Mouse (Mus musculus): Measurements from ENCODE around the gene Prrc2a.
A peak's percentile ranks its signal among the peaks of the same experiment; 100 is the strongest.

The Prrc2a gene

DNA sequence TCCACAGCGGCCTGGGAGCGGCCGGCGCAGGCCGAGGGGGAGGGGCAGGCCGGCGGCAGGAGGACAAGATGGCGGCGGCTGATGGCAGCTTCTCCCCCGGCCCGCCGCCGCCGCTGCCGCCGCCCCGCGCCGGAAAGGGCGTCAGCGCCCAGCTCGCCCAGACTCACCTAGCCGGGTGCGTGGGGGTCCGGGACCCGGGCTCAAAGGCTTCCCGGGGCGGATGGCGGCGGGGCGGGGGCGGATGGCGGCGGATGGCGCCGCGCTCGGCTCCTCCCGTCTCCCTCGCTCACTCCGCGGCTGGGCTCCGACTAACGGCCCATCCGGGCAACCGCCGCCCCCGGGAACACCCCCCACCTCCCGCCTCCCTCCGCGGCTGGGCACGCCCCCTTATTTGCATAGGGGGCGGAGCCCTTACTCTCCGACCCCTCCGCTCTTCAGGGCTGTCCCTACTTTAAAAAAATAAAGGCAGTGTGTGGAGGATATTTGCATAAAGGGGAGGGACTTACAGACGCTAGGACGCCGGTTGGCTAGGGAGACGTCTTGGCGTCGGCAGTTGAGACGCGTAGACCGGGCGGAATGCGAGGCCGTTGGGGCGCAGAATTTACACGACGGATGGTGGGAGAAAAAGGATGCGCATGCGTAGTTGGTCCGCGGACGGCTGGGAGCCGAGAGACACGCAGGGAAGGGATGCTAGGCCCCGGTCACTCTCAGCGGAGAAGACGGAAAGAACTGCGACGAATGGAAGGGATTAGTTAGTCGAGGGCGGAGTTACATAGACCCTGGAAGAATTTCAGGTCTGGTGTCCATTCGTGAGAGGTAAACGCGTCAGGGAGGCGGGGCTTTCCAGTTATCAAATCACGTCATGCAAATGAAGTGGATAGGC, at the start of gene Prrc2a:
Gene Prrc2a, minus strand, starts transcription at position 330 of the 883 bp plus-strand sequence.
- peak; percentile 99 for DNase-seq (ENCODE audit: low spot score in 2 of 2)

DNA sequence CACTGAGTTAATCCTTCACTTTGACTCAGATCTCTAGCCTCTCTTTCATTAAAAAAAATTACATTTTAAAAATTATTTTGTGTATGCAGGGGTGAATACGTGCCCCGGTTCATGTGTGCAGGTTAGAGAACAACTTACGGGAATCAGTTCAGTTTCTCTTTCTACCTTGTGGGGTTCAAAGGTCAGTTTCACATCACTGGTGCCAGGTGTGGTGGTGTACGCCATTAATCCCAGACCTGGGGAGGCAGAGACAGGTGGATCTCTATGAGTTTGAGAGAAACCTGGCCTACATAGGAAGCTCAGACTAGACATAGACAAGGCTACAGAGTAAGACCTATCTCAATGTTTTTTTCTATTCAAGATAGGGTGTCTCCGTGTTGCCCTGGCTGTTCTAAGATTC, 48.4 kb upstream of the Prrc2a start:
- DNase-seq (ENCODE audit: low spot score in 2 of 2), result no peak

DNA sequence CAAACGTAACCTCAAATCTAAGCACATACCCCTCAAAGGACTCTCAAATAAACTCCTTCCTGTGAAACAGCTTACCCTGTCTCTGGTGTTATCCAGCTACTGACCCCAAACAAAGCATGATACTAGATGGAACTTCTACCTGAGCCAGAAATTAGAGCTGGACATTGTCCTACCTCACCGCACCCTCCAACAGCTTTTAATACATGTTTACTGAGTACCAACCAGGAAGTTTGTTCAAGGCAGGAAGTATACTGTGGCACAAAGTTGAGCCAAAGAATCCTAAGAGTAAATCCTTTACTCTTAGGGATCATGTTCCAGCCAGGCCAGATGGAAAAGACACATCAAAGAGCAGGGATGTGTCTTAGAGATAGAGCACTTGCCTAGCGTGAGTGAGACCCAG, 45.9 kb upstream of the Prrc2a start:
- DNase-seq (ENCODE audit: low spot score in 2 of 2), result no peak

DNA sequence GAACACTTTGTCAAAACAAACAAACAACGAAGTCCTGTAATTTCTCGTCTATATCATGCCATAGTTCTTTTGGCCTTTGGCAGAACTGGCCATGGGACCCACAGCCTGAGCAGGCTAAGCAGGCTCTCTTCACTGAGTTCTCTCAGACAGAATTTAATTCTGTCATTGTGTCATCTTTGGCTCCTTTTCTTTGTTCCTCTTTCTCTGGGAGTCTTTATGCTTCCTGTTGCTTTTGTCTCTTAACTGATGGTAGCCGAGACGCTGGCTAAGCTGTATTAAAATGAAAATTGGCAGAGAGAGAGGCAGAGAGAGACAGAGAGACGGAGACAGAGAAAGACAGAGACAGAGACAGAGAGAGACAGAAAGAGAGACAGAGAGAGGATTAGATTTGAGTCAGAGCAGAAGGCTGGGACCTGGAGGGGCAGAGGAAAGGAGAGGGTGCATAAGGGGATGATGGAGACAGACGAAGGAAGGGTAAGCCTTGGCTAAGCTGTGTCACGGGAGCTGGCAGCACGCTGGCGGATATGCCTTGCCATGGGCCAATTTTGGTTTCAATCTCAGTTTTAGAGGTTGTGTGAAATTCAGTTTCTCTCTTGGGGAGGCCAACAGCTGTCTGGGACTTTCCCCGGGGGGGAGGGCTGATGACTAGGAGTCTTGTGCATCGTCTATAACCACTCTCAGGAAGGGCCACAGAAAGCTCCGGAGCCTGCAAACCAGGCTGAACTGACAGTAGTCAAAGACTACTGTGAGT, 45.3 kb upstream of the Prrc2a start:
- no peak for DNase-seq (ENCODE audit: low spot score in 2 of 2)

DNA sequence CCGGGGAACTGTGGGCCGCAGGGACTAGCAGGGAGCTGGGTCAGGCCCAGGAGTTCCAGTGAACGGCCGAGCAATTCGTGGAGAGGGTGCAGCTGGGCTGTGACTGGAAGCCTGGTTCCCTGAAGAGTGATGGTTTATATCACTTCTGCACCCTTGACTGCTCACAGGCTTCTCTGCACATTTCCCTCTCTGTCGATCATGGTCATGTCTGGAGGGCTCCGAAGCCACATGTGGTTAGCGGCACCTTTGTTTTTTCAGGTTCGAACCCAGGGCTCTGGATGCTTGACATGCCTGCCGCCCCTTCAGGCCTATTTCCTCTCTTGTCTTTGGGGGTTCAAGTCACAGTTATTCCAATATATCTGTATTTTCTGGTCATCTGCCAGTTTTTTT, 40.7 kb upstream of the Prrc2a start:
- no peak for DNase-seq (ENCODE audit: low spot score in 2 of 2)

DNA sequence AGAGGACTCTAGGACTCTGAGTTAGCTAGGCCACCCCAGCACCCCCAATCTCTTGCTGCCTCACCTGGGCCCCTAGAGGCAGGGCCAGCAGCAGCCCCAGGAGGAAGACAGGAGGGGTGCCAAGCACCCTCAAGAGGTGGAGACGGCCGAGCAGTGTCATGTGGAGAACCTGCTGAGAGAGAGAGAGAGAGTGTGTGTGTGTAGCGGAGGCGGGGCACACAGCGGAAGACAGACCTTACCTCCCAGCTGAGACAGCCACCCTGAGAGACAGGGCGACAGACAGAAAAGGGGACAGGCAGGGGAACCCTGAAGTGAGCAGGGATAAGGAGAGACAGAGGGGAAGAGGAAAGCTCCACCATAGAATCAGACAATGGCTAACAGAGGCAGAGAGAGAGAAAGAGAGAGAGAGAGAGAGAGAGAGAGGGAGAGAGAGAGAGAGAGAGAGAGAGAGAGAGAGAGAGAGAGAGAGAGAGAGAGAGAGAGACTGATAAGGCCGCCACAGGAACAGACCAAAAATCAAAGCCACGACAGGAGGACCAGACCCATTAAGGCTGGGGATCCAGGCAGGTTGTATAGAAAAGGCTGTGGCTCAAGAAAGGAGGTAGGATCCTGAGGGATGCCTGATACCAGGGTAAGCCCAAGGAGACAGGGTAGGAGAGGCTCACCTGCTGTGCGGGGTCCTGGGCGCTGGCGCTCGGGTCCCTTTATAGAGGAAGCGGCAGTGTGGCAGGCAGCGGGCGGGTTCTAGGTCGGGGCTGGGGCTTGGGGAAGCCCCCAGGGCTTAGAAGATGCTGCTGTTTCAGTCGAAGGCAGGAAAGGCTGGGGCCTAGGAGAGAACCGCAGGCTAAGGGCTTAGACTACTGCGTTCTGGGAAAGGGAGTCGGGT, 40.0 kb upstream of the Prrc2a start, which contains the start of gene Lta:
Gene Lta, minus strand, starts transcription at position 858 of the 886 bp plus-strand sequence.
- no peak for DNase-seq (ENCODE audit: low spot score in 2 of 2)

DNA sequence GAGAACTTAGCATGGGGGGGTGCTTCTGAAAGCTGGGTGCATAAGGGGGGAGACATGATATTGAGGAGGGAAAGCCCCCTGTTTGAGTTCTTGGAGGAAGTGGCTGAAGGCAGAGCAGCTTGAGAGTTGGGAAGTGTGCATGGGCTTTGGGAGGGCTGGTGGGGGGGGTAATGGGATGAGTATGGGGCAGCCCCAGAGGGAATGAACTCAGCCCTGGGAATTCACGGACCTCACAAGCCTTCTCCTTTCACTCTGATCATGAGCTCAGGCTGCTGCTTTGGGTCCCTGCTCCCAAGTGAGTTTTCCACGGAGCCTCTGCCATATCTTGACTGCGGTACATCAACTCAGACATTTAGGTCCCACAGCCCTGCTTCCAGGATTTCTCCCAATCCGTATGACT, 37.7 kb upstream of the Prrc2a start:
- no peak for DNase-seq (ENCODE audit: low spot score in 2 of 2)

DNA sequence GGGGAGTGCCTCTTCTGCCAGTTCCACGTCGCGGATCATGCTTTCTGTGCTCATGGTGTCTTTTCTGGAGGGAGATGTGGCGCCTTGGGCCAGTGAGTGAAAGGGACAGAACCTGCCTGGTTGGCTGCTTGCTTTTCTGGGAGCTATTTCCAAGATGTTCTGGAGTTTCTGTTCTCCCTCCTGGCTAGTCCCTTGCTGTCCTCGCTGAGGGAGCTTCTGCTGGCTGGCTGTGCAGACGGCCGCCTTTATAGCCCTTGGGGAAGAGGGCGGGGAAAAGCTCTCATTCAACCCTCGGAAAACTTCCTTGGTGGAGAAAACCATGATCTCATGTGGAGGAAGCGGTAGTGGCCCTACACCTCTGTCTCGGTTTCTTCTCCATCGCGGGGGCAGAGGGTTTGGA, 37.1 kb upstream of the Prrc2a start, which contains the start of gene Tnf:
Gene Tnf, minus strand, starts transcription at position 221 of the 400 bp plus-strand sequence.
- no peak for DNase-seq (ENCODE audit: low spot score in 2 of 2)

DNA sequence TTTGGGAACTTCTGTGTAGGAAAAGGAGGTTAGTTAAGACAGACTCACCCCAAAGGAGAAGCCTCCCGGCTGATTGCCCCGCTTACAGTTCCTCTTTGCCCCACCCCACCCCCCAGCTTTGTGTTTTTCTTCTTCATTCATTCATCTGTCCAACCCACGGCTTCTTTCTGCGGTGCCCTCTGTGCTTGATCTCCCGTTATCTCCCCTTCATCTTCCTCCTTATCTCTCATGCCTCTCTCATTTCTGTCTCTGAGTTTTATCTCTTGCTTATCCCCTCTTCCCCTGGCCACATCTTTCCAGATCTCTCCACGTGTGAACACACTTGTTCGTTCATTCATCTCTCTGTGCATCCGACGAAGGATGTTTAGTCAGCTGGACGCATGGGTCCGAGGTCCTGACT, 36.4 kb upstream of the Prrc2a start:
- DNase-seq (ENCODE audit: low spot score in 2 of 2), result no peak

DNA sequence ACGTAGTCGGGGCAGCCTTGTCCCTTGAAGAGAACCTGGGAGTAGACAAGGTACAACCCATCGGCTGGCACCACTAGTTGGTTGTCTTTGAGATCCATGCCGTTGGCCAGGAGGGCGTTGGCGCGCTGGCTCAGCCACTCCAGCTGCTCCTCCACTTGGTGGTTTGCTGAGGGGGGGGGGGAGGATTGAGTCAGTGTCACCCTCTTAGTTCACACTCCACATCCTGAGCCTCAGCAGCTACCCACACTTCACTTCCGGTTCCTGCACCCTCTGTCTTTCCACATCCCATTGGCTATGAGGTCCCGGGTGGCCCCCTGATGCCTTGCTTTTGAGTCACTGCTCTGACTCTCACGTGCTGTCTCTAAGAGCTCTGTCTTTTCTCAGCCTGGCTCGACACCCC, 35.7 kb upstream of the Prrc2a start:
- DNase-seq (ENCODE audit: low spot score in 2 of 2), result no peak

DNA sequence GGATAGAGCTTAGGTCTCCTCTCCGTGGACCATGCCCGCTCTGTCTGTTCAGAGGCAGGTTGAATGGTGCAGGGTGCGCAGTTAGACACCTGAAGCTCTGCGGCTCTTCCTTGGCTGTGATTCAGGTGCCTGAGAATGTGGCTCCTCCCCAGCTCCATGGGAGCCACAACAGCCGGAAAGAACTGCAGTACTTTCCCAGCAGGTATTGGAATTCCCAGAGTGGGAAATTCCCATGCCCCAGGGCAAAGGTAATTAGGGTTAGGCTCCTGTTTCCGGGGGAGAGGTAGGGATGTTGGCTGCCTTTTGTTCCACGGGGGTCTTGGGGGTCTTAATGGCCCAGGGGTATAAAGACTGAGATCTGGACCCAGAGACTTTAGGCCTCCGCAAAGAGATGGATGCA, 34.2 kb upstream of the Prrc2a start:
- no peak for DNase-seq (ENCODE audit: low spot score in 2 of 2)

DNA sequence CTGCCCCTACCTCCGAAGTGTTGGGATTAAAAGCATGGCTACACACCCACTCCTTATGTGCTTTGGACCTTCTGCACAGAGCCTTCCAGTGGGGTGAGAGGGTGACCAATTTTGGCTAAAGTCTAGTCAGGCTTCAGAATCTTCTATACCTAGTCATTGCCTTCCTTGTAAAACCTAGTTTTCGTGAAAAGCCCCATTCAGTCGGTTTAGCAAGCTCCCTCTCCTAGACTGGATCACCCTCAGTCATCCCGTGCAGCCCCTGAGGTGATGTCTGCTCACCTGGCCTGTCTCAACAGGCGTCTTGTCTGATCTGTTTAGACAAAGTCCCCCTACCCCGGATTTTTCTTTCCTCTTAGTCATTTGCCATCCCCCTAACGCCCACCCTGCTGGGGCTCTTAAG, 33.3 kb upstream of the Prrc2a start:
- no peak for DNase-seq (ENCODE audit: low spot score in 2 of 2)

DNA sequence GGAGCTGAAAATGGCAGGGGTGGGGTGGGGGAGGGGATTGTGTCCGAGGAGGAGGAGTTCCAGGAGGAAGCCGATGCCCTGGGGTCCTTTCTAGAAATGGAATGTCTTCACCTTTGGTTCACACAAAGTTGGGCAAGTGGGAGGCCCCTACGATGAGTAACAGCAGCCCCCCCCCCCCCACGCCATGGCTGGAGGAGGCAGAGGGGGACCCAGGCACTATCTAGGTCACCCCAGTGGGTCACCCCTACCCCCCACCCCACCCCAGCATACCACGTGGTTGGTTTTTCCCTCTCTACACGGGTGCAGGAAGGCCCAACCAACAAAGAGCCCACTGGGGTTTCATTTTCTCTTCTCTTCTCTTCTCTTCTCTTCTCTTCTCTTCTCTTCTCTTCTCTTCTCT, 32.4 kb upstream of the Prrc2a start:
- no peak for DNase-seq (ENCODE audit: low spot score in 2 of 2)

DNA sequence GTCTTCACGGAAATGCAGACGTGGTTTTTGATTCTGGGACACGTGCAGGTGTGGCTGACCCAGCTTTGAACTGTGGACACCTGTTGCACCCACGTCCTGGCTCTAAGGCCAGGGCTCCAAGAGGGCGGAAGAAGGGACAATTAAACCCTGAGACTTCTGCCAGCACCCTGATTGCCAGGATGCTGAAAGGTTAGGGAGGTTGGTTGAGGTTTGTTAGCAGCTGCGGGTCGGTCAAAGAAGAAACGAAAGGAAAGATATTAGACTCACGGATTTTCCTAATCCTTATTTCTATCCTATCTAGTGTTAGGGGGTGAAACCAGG, 31.6 kb upstream of the Prrc2a start:
- no peak for DNase-seq (ENCODE audit: low spot score in 2 of 2)

DNA sequence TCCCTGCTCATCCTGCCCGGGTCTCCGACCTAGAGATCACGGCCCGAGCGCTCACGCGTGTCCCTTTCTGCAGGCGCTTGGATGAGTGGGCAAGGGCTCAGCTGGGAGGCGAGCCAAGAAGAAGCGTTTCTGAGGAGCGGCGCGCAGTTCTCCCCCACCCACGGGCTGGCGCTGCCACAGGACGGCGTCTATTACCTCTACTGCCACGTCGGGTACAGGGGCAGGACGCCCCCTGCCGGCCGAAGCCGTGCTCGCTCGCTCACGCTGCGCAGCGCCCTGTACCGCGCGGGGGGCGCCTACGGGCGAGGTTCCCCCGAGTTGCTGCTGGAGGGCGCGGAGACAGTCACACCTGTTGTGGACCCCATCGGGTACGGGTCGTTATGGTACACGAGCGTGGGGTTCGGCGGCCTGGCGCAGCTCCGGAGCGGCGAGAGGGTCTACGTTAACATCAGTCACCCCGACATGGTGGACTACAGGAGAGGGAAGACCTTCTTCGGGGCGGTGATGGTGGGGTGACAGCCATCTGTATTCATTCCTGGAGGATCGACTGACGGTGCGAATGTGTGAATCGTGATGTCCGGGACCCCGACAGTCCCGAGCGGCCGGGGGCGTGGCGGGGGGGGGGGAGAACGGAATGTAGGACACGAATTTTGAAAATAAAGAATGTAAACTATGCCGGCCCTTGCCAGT, 31.1 kb upstream of the Prrc2a start:
- DNase-seq (ENCODE audit: low spot score in 2 of 2), result peak; percentile 71 to 72

DNA sequence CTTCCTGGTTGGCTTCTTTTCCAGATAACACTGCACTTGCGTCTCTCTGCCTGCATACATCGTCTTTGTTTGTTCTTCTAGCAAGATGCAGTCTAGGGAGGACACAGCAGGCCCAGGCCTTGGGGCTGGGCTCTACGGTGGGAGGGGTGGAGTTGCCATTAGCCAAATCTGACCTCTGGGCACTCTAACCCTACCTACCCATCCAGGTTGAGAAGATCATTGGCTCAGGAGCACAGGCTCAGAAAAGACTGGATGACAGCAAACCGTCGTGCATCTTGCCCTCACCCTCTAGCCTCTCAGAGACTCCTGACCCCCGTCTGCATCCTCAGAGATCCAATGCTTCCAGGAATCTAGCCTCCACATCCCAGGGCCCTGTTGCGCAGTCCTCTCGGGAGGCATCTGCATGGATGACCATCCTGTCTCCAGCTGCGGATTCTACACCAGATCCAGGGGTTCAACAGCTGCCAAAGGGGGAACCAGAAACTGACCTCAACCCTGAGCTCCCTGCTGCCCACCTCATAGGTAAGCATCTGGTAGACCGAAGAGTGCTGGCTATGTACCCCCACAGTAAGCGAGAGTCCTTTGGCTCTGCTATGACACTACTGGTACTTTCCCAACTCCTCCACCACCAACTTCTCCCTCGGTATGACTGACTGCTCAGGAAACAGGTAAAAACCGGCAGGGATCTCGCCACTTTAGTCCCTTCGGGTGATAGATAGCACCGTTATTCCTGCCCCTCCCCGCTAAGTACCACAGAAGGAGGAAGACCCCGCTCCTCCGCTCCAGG, 30.3 kb upstream of the Prrc2a start:
- no peak for DNase-seq (ENCODE audit: low spot score in 2 of 2)

DNA sequence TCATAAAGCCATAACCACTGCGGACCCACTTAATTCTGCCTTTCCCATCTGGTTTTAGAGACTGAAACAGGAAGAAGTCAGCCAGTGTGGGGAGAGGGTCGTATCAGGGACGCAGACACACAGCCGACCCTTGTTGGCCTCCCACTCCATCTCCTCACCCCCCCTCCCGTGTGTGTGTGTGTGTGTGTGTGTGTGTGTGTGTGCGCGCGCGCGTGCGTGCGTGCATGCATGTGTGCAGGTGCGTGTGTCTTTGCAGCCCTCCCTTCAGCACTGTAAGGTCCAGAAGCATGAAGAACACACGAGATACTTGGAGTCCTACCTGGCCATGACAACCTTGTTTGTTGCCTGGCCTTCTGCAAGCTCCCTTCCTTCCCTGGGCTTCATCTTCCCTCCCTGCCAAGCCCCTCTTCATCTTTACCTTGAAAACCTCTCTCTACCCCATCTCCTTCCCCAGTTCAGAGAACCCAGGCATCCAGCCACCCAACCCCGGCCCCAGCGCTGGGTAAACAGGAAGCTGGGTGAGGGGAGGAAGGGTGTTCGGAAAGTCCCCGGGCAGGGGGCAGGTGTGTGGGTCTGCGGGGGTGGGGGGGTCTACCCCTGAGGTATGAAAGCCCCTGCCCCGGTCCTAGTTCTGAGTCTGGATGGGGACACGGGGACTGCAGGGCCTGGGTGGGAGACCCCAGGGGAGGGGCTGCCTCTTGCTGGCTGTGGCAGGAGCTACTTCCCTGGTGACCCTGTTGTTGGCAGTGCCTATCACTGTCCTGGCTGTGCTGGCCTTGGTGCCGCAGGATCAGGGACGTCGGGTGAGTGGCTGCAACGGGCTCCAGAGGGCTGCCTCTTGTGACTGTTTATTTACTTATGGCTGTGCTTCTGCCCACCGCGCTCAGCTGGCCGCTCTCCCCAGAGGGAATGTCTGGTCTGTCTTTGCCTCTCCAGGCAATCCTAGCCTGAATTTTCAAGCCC, 29.5 kb upstream of the Prrc2a start, which contains the start of gene Ltb:
Gene Ltb, plus strand, starts transcription at position 559 of the 963 bp plus-strand sequence.
- no peak for DNase-seq (ENCODE audit: low spot score in 2 of 2)

DNA sequence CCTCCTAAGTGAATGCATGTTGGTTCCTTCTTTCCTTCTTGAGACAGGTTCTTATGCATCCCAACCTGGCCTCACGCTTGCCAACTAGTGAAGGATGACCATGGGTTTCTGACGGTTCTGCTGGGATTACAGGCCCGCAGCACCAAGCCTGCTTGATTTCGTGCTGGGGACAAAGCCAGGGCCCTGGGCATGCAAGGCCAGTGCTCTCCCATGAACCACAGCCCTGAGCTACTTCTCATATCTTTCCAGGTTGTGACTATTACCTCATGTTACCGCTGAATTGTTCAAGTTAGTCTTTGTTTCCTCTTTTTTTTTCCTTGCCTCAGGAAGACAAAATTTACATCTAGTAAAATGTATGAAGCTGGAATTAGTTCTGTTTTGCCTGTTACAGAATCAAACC, 28.2 kb upstream of the Prrc2a start:
- no peak for DNase-seq (ENCODE audit: low spot score in 2 of 2)

DNA sequence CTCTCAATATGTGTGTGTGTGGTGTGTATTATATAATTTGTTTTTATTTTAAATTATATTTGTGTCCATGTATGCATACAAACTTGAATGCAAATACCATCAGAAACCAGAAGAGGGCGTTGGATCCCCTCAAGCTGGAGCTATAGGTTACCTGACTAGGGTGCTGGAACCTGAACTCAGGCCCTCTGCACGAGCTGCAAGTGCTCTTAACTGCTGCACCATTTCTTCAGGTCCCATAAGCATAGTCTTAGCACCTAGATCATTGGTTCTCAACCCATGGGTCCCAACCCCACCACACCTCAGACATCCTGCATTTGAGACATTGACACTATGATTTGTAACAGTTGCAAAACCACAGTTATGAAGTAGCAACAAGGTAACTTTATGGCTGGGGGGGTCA, 27.0 kb upstream of the Prrc2a start:
- DNase-seq (ENCODE audit: low spot score in 2 of 2), result no peak
